Mouse (Mus musculus) thymus, postnatal 4 days (tissue): Measurements from ENCODE around the gene Mark1.

ENCODE experiments used
- DNase-seq: peaks from one replicate; pipeline ENCODE4 v3.0.0; 2021

Gene Mark1

GRCm38 (mm10) chr1:184961853-184962252 is 37.5 kb downstream of the Mark1 start:
- DNase-seq, result no peak

GRCm38 (mm10) chr1:184958818-184959217 is 40.6 kb downstream of the Mark1 start:
- DNase-seq, result no peak

GRCm38 (mm10) chr1:184958388-184958787 is 41.0 kb downstream of the Mark1 start:
- no peak for DNase-seq

GRCm38 (mm10) chr1:184951758-184952157 is 47.6 kb downstream of the Mark1 start:
- DNase-seq, result no peak

- DNase-seq, result no peak
Measured at GRCm38 (mm10) chr1:184951057-184951456, 48.3 kb downstream of the Mark1 start.

GRCm38 (mm10) chr1:184938106-184938505 is 61.3 kb downstream of the Mark1 start:
- DNase-seq, result no peak

GRCm38 (mm10) chr1:184935980-184936379 is 63.4 kb downstream of the Mark1 start:
- no peak for DNase-seq

- no peak for DNase-seq
Measured at GRCm38 (mm10) chr1:184935490-184935889, 63.9 kb downstream of the Mark1 start.

GRCm38 (mm10) chr1:184931097-184931496 is 68.3 kb downstream of the Mark1 start:
- DNase-seq, result no peak

GRCm38 (mm10) chr1:184928382-184928781 is 71.0 kb downstream of the Mark1 start:
- DNase-seq, result no peak

GRCm38 (mm10) chr1:184927911-184928310 is 71.5 kb downstream of the Mark1 start:
- no peak for DNase-seq

GRCm38 (mm10) chr1:184922824-184923223 is 76.5 kb downstream of the Mark1 start:
- DNase-seq, result no peak

- no peak for DNase-seq
Measured at GRCm38 (mm10) chr1:184920057-184920456, 79.3 kb downstream of the Mark1 start.

GRCm38 (mm10) chr1:184918227-184918888 is 81.0 kb downstream of the Mark1 start:
- peak; percentile 49 for DNase-seq

- DNase-seq, result no peak
Measured at GRCm38 (mm10) chr1:184912336-184912735, 87.0 kb downstream of the Mark1 start.

GRCm38 (mm10) chr1:184911861-184912260 is 87.5 kb downstream of the Mark1 start:
- no peak for DNase-seq

GRCm38 (mm10) chr1:184908558-184908957 is 90.8 kb downstream of the Mark1 start:
- peak; percentile 15 for DNase-seq

GRCm38 (mm10) chr1:184905904-184906745 is 93.2 kb downstream of the Mark1 start:
- no peak for DNase-seq

- no peak for DNase-seq
Measured at GRCm38 (mm10) chr1:184905371-184905770, 94.0 kb downstream of the Mark1 start.

- no peak for DNase-seq
Measured at GRCm38 (mm10) chr1:184903697-184904096, 95.7 kb downstream of the Mark1 start.

GRCm38 (mm10) chr1:184902886-184903285 is 96.5 kb downstream of the Mark1 start:
- DNase-seq, result no peak

GRCm38 (mm10) chr1:184897350-184897749 is 102.0 kb downstream of the Mark1 start:
- no peak for DNase-seq

GRCm38 (mm10) chr1:184891998-184892397 is 107.4 kb downstream of the Mark1 start:
- DNase-seq, result no peak

- DNase-seq, result no peak
Measured at GRCm38 (mm10) chr1:184889454-184889853, 109.9 kb downstream of the Mark1 start.
